Mouse (Mus musculus) thymus, adult 18-20 months (tissue): ENCODE measurements around the gene Cyp17a1.

Experiments
- DNase-seq, 2 experiments: peaks; one replicate each; pipeline ENCODE4 v3.0.0; 2022; ENCODE audit warnings: mixed read lengths in 2 of 2

Cyp17a1 gene

DNA sequence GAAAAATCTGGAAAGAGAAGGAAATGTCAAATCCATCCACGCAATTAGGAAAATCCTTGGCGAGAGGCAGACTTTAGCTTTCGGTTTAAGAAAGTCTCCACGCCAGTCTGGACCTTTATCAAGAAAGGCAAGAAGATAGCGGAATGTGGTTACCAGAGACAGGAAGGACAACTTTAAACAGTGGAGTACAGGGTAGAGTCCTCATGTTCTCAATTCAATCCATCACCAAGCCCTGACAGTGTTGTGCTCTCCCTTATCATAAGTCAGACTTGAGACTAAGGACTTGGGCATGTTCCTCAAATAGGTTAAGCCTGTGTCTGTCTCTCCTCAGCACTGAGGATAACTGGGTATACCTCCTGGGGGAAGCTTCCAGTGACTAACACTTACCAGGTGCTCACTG, 3.2 kb downstream of the Cyp17a1 start:
- DNase-seq = no peak

DNA sequence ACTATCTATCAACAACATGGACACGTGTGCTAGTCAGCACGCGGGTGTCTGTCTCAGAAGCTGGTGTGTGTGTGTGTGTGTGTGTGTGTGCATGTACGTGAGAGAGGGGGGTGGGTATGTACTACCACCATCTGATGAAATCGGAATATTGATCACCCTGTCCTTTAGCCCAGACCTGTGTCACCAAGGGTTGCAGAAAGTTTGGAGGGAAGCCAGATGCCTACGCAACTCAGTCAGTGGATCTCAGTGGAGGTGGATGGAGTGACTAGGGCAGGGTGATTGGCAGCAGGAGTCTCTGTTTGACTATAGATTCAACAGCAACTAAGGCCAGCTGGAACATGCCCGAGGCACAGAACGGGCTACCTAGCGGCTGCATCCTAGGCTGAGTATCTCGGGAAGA, 4.7 kb downstream of the Cyp17a1 start:
- DNase-seq = no peak

DNA sequence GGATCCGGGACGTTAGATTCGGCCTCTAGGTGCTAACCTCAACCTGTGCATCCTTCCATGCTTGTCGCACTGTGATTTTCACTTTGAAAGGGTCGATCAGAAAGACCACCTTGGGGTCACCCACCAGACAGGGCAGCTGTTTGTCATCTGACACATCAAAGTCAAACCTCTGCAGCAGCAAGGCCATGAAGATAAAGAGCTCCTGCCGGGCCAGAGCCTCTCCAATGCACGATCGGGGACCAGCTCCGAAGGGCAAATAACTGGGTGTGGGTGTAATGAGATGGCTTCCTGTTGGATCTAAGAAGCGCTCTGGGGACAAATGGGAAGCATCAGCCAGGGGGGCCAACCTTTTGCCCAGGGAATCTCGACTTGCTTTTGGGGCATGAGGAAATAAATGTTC, 5.7 kb downstream of the Cyp17a1 start:
- DNase-seq = no peak

DNA sequence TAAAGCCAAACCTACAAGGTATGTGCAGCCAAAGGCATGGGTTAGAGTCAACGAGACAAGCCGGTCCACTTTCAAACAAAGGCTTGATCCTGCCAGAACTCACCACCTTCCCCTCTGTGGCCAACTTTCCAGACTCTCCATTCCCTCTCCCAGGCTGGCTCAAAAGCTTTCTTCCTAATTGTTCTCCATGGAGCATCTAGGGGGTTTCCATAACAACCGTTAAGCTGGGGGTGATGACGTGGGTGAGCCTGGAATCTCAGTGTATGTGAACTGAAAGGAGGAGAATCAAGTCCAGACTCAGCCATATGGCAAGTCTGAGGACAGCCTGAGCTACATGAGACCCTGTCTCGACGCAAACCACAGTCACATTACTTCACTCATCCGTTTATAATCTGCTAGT, 7.5 kb downstream of the Cyp17a1 start:
- no peak for DNase-seq

DNA sequence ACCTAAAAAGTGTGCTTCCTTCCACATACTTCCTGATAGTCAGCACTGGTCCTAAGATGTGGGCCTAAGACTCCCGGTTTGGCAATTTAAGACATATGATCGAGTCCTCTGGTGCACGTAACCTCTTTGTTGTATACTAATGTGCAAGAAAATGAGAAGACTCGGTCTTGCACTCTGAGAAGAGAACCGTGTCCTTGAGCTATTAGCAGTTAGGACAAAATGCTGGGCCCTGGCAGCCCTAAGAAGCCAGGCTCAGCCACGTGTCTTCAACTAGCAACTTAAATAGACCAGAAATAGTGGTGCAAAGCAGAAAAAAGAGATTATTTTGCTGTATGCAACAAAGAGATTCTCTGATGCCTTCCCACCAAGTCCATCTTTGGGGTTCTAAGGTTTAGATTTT, 10.2 kb downstream of the Cyp17a1 start:
- DNase-seq = no peak

DNA sequence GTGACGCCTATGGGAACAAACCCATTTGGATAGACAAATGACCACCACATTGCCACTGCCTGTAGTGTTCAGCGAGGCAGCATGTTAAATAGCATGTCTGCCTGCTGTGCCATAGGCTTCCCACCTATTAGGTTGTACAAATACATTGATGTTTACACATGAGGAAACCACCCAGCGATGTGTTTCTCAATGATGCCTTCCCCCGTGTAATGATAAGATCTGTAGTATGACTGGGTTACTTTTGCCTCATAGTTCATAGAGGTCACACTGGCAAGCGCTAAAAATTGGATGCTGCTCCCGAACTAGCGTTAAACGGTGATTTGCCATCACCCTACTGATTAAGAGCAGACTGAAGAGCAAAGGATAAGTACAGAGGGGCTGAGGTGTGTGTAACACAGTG, 10.8 kb downstream of the Cyp17a1 start:
- no peak for DNase-seq

DNA sequence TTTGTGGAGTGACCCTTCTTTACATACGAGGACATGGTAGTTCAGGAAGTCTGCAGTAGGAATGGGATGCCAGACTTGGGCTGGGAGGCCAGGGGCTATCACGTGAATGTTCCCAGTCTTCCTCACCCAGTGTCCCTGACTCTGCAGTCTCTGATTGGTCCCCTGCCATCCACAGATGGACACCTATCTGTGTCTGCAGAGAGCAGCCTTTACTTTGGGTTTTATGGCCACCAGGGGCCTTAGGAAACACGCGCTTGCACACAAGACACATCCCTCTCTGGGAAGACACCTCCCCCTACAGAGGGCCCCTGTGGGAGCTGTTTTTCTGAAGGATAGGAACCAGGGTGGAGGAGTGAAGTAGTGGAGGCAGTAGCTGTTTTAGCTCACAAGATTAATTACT, 11.5 kb downstream of the Cyp17a1 start:
- DNase-seq = no peak

DNA sequence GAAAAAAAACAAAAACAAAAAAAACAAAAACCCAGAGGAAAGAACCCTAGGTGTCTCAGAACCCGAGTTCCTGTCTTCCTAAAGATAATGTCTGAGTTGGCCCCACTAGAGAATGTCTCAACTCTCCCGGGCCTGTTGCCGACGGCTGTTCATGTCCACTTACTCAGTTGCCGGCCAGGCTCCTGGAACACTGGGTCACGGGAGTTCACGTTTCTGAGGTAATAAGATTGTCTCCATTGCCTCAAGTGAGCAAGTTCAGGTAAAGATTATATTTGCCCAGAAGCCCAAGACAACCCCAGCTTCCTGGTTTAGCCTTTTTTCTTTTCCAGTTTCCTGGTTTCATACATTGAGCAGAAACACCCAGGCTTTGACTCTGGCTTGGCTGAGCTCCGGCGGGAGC, 14.1 kb downstream of the Cyp17a1 start:
- no peak for DNase-seq

DNA sequence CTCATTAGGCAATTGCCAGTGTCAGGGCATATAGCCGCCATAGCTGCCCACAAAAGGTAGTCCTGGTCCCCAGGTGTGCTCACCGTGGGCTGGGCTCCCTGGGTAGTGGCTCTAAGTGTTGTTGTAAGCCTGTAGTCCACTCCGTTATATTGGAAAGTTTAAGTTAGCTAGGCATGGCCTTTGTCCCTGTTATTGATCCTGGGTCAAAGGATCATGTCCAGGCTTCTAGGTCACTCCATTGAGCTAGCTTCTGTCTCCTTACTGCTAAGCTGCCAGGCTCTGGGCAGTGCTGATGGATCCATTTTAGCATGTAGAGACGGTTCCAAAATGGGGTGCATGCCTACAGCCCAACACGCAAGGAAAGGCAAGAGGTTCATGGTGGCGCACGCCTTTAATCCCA, 14.6 kb downstream of the Cyp17a1 start:
- DNase-seq = no peak

DNA sequence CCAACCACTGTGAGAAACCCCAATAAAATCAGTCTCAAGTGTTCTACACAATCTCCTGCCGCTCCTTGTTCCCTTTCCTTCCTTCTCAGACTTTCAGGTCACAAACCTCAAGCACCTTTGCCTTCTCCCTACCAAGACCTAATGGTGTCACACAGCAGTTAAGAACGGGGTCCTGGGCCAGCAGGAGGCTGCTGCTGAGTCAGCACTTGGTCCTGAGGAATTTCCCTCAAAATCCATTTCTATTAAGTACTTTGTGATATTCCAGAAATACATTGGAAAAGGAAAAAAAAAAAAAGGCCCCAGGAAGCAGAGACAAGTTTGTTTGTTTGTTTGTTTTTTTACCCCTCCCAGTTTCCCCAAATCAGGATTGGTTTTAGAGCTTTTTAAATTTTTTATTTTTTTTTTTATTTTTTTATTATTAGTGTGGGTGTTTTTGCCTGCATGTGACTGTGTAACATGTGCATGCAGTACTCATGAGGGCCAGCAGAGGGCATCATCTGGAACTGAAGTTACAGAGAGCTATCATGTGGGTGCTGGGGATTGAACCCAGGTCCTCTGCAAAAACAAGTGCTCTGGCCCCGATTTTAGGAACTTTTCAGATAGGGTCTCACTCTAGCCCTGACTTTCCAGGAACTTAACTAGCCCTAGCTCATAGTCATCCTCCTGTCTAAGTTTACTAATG, 15.5 kb downstream of the Cyp17a1 start:
- DNase-seq = no peak

DNA sequence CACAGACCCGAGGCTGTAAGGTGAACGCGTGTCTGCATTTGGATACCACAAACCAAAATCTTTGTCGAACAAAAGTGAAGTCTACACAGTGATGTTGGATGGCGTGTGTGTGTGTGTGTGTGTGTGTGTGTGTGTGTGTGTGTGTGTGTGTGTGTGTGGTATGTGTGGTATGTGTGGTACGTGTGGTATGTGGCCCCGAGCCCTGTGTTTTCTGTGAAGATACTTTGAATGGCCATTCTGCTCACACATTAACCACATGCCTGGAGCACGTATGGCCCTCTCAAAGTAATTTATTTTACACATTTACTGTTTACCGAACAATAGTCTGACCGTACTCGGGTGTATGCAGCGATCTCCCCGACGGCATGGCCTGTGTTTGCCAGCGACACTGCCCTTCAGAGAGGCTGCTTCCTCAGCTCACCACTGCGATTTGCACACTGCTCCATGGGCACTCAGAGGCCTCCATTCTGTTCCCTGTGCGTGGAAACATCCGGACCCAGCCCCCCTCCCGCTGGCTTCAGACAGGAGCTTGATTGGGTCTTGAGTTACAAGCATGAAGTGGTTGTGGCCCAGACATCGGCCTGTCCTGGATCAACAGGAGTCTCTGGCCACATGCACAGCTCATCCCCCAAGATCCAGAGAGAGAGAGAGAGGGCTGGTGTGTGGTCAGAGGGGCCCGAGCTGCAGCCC, 16.7 kb downstream of the Cyp17a1 start:
- no peak for DNase-seq

DNA sequence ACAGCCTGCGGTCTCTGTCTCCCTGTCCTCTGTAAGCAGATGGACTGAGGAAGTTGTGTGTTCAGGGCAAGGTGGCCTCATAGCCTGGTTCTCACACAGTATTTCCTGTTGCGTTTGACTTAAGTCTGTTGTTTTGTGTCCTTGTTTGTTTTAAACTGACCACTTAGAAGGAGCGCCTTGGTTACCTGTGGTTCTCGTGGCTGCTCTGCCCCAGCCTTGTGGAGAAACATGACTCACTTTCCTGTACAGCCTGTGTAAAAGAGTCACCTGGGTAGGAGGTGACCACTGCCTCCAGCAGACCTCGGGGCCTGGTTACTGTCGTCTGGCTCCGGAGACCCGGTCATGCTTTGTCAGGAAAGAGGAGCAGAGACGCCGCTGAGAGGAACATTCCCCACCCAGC, 17.3 kb downstream of the Cyp17a1 start:
- DNase-seq = no peak

DNA sequence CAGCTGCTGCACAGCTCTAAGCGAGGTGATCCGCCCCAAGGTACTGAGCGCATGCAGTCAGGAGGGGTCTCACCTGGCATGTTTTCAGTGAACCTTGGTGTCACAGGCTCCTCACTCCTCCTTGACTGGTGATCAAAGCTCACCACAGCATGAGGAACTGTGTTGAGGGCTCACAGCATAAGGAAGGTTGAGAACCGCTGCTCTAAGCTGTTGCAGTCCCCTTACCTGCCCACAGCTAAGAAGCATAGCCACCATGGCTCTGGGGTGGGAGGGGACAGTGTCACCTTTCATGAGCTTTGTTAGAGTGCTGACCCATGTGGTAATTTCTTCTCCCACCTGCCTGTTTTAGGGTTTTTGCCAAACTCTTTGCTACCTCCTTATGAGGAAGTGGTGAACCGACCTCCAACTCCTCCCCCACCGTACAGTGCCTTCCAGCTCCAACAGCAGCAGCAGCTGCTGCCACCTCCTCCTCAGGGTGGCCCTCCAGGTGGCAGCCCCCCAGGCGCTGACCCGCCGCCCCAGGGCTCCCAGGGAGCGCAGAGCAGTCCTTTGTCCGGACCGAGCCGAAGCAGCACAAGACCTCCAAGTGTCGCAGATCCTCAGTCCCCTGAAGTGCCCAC, 19.2 kb downstream of the Cyp17a1 start:
- peak; percentile 44 to 62 for DNase-seq

DNA sequence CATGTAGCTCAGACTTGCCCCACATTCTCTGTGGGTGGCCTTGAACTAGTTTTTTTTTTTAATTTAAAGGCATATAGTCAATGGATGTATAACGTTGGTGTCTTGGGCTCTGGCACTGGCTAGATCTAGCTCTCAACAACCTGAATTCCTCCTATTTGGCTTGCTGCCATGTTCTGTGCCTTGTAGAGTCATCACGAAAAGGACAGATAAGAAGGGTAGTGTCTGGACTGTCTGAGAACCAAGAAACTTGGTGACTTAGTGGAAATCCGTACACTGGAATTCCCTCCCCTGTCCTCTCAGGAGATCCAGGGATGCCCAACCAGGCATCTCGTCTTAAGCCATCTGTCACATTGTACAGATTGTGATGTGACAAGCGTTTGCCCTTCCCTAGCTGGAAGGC, 19.8 kb downstream of the Cyp17a1 start:
- no peak for DNase-seq

DNA sequence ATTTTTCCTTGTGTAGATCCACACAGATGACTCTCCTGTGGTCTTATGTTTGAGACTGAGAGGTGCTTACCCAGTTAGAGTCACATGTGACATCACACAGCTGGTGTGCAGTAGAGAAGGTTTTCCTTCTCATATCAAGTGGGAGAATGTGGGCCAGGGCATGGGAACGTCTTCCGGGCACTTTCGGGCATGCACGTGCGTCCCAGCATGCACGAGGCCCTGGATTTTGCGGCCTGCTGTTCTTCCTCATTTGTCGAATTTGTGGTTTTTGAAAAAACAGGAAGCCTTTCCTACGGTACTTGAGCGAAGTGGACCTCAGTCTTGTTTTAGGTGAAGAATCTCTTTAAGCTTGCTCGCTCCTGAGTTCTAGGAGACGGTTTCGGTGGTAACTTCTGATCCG, 24.4 kb downstream of the Cyp17a1 start:
- no peak for DNase-seq

DNA sequence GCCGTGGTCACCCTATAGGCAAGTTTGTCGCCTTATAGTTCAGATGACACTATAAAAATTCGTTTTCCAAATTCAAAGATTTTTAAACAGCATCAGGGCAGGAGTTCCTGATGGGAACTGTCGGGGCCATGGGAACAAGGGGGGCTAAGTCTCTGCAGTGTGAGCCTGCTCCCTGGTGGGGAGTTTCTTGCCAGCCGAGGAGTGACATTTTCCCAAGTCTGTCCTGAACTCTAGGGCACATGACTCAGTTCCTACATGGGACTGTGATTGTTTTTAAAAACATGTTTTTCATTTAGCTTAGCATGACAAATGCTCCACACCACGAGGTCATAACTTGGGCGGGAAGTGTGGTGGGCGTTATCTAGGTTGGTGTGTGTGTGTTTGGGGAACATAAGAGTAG, 25.1 kb downstream of the Cyp17a1 start:
- no peak for DNase-seq

DNA sequence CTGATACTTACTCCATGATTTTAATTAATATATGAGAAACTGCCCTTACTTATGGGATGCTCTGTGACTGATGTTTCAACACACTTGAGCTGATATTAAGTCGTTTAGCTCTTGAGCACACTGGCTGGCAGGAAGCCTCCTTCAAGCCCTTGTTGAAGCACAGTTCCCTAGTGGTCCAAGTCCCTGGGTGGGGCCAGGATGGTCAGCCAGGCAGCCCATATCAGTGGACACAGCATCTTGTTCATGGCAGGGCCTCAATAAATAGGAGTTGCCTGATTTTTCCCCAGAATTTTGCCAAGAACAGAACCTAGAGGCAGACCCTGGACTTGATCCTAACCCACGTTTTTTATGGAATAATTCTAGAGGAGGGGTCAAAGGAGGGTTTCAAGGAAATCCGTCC, 25.7 kb downstream of the Cyp17a1 start:
- DNase-seq = no peak

DNA sequence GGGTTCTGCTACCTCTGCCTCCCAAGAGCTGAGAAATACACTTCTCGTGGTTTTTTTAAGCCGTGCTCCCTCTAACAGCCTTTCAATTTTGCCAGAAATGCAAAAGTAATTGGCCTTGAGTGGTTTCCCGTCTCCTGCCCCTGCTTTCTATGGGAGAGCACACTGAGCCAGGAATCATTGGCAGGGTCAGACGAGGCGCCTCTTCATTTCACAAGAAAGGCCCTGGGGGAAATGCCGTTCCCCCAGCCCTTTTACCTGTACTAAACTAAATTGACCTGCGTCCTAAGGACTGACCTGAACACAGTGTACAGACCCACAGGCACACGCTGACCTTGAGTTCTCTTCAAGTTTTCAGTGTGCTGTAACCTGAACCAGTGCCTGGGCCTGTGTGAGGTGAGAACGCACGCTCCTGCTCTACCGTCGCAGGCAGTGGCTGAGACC, 26.9 kb downstream of the Cyp17a1 start:
- DNase-seq = no peak

DNA sequence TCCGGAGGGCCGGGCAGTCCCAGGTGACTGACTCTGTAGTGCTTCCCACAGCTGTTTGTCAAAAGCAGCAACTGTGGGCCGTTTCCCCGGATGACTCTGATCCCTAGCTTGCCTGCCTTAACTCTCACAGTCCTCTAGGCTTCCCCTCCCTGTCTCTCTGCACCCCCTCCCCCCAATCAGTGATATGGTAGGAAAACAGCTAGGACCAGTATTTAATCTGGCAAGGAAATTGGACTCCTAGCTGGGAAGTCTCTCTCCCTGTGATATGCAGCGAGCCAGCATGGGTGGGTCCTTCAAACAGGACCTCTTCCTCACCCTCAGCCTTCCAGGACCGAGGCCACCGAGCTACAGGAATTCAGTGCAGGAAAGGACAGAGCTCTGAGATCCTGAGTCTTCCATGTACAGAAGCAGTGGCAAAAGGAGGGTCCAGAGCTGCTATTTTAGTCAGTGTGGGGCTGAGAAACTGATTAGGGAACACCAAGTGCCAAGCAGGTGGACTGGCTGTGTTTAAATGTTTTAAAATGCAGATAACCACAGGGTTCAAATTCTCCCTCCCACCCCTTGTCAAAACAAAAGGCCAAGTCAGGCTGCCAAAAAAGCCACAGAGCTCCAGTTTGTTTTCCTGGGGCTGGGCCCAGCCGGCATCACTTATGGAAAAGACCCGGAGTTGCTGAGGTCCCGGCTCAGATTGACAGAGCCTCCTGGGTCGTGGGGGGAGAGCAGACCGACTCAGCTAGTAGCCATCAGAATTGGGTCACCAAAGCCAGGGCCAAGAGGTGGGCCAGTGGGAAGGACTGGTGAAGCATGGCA, 28.0 kb downstream of the Cyp17a1 start:
- no peak for DNase-seq

DNA sequence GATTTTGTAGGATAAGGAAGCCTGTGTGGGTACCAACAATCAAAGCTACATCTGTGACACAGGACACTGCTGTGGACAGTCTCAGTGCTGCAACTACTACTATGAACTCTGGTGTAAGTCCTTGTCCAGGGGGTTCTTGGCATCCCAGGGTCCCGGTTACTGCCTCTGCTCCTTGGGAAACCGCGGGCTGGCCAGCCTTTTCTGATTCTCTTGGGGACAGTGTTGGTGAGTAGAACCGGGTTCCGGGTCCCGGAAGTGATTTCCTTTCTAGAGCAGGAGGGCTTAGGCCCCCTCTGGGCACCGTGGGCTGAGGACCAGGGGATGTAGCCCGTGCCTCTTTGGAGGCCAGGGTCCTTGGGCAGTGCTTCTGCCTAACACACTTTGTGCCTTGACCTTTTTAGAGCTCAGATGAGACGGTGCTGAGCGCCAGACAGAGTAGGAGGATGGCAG, 28.6 kb downstream of the Cyp17a1 start:
- no peak for DNase-seq

DNA sequence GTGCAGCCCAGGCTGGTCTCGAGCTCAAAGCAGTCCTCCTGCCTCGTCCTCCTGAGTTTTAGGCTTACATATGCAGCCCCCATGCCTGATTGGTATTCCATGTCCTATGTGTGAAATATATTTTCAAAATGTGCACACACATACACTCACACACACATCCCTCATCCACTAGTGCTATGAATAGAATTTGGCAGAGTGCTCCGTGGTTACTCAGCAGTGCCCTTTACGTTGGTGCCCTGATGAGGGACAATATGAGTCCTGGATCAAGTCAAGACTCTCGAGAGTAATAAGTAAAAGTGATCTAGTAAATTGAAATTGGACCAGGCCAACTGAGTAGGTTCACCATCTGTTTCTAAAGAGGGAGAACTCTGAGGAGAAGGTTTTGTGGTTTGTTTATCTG, 29.7 kb downstream of the Cyp17a1 start:
- no peak for DNase-seq

DNA sequence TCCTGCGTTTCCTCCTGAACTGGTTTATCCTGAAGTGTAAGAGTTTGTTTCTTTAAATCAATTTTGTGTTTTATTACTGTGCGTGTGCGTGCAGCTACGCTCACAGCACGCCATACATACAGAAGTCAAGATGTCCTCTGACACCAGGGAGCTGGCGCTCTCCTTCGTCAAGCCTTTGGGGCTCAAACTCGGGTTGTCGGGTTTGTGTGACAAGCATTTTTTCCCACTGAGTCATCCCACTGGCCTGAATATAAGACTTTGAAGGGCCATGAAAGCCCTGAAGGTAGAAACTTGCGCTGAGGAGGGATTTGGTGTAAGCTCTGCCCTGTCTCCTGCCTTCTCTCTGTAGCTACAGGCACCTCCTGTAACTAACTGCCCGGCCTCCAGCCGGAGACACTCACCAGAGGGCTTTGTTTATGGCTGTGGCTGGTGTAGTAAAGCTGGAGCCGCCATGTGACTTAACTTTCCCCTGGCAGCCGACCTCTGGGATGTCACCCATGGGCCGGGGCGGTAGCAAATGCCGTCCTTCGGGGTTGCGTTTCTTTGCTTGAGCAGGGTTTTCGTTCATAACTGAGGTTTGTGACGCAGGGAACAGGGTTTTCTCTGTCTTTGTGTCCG, 30.7 kb downstream of the Cyp17a1 start:
- DNase-seq = no peak
